Mouse (Mus musculus) heart, adult 11 months (tissue): ENCODE measurements around the gene Col24a1.

ENCODE experiments used
- DNase-seq: peaks from one replicate; pipeline ENCODE4 v3.0.0; 2022

Gene Col24a1

GRCm38 (mm10) chr3:145356865-145357487 lies 64.7 kb downstream of the Col24a1 start:
- peak; percentile 68 for DNase-seq

GRCm38 (mm10) chr3:145365227-145365626 lies 73.0 kb downstream of the Col24a1 start:
- DNase-seq: no peak

GRCm38 (mm10) chr3:145367176-145367717 lies 75.0 kb downstream of the Col24a1 start:
- DNase-seq: no peak

- DNase-seq: no peak
Measured at GRCm38 (mm10) chr3:145376298-145376697, 84.0 kb downstream of the Col24a1 start.

- DNase-seq: no peak
Measured at GRCm38 (mm10) chr3:145383095-145383494, 90.8 kb downstream of the Col24a1 start.

- DNase-seq: no peak
Measured at GRCm38 (mm10) chr3:145386434-145386833, 94.2 kb downstream of the Col24a1 start.

- DNase-seq: peak; percentile 95
Measured at GRCm38 (mm10) chr3:145390681-145391080, 98.4 kb downstream of the Col24a1 start.

- no peak for DNase-seq
Measured at GRCm38 (mm10) chr3:145391986-145392659, 99.9 kb downstream of the Col24a1 start.

GRCm38 (mm10) chr3:145399173-145399572 lies 106.9 kb downstream of the Col24a1 start:
- DNase-seq: no peak

- no peak for DNase-seq
Measured at GRCm38 (mm10) chr3:145402257-145402656, 110.0 kb downstream of the Col24a1 start.

- DNase-seq: no peak
Measured at GRCm38 (mm10) chr3:145402994-145403393, 110.7 kb downstream of the Col24a1 start.

GRCm38 (mm10) chr3:145408045-145408444 lies 115.8 kb downstream of the Col24a1 start:
- DNase-seq: no peak

GRCm38 (mm10) chr3:145412137-145412536 lies 119.9 kb downstream of the Col24a1 start:
- DNase-seq: no peak

GRCm38 (mm10) chr3:145414362-145414761 lies 122.1 kb downstream of the Col24a1 start:
- no peak for DNase-seq

- no peak for DNase-seq
Measured at GRCm38 (mm10) chr3:145417809-145418208, 125.5 kb downstream of the Col24a1 start.

GRCm38 (mm10) chr3:145420421-145420820 lies 128.1 kb downstream of the Col24a1 start:
- DNase-seq: no peak

- DNase-seq: no peak
Measured at GRCm38 (mm10) chr3:145422044-145422443, 129.8 kb downstream of the Col24a1 start.

GRCm38 (mm10) chr3:145438352-145438751 lies 146.1 kb downstream of the Col24a1 start:
- DNase-seq: peak; percentile 62

GRCm38 (mm10) chr3:145439086-145439485 lies 146.8 kb downstream of the Col24a1 start:
- DNase-seq: no peak

GRCm38 (mm10) chr3:145440993-145441392 lies 148.7 kb downstream of the Col24a1 start:
- DNase-seq: no peak

- peak; percentile 4 for DNase-seq
Measured at GRCm38 (mm10) chr3:145442268-145442667, 150.0 kb downstream of the Col24a1 start.

- DNase-seq: peak; percentile 72
Measured at GRCm38 (mm10) chr3:145443167-145443566, 150.9 kb downstream of the Col24a1 start.

- DNase-seq: no peak
Measured at GRCm38 (mm10) chr3:145457039-145457438, 164.8 kb downstream of the Col24a1 start.

- DNase-seq: peak; percentile 85
Measured at GRCm38 (mm10) chr3:145462351-145462750, 170.1 kb downstream of the Col24a1 start.
